Mouse (Mus musculus): ENCODE measurements around the gene 2810408A11Rik. TPM values are rescaled to one million over a fixed set of nuclear protein-coding genes. Genes with fewer than 3 reads are reported as not detected.

Gene 2810408A11Rik
- total and polyA plus RNA-seq, 3 experiments = 0.81 to 1.3 TPM; not detected in 1

DNA sequence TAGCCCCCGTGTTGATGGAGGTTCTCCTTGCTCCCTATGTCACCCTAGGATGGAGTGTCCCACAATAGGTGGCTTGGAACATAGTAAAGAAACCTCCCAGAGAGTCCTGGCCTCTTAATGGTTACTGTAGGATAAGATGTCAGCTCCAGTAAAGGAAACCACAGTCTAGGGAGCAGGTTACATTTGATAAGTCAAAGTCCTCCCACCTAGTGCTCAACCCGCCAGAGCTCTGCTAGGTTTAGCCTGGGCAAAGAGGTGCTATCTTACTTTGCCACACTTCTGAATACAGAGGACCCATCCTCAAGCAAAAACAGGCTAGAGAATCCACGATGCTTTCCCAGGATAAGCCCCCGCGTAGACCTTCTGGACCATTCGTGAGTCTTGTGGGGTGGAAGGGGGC is 21.8 kb downstream of the 2810408A11Rik start:
- H3K36me3 ChIP-seq (ENCODE audit: control insufficient read depth in 1 of 2, insufficient read depth in 2 of 2, low read length in 2 of 2) = peaks cover 0 to 36% of the 10 kb centered on the region in 2 experiments; a peak in 2 of 4 replicates
- H3K4me3 ChIP-seq (ENCODE audit: control insufficient read depth in 1 of 2, insufficient read depth in 1 of 2, low read depth in 2 of 2, low read length in 2 of 2) = no peak overlapping the region
- no peaks in the 10 kb centered on the region for H3K9me3 ChIP-seq (replicated peaks; ENCODE audit: insufficient read depth, low read length)
- DNase-seq (ENCODE audit: low read depth, low spot score) = peak; percentile 83
- peak overlapping the region; percentile 64 for H3K27ac ChIP-seq (ENCODE audit: control insufficient read depth, low read depth, low read length)
- TF ChIP-seq MYC (IDR thresholded peaks at IDR 0.05; ENCODE audit: low read depth, low read length) (no peak), USF1 (IDR thresholded peaks at IDR 0.05; ENCODE audit: low read depth, low read length) (no peak), TBP (IDR thresholded peaks at IDR 0.05; ENCODE audit: low read depth, low read length) (no peak), MXI1 (IDR thresholded peaks at IDR 0.05; ENCODE audit: low read depth, low read length) (0 out of 2 replicates have a peak, but pooled peaks have one; percentile 7), SIN3A (IDR thresholded peaks at IDR 0.05; ENCODE audit: low read length) (peak; percentile 43; the same call in 1 of the 2 replicates), EP300 (IDR thresholded peaks at IDR 0.05; ENCODE audit: low read depth in 1 of 2, low read length in 2 of 2) (peak; percentile 80 to 89), TCF12 (IDR thresholded peaks at IDR 0.05; ENCODE audit: low read depth, low read length) (peak; percentile 73), JUND (IDR thresholded peaks at IDR 0.05; ENCODE audit: low read depth, low read length) (no peak), TAL1 (IDR thresholded peaks at IDR 0.05; ENCODE audit: low read length) (peak; percentile 78), SMC3 (IDR thresholded peaks at IDR 0.05; ENCODE audit: low read depth, low read length) (peak; percentile 19; the same call in 1 of the 2 replicates), ETS1 (IDR thresholded peaks at IDR 0.05; ENCODE audit: low read depth, low read length) (peak; percentile 22; the same call in 1 of the 2 replicates), RCOR1 (IDR thresholded peaks at IDR 0.05; ENCODE audit: low read depth, low read length) (peak; percentile 72), GATA1 (IDR thresholded peaks at IDR 0.05; ENCODE audit: low read depth, low read length) (peak; percentile 86)
- 0 out of 2 replicates have a peak overlapping the region, but pooled peaks have one; percentile 11 for H3K9ac ChIP-seq (ENCODE audit: control insufficient read depth, low read depth, low read length, poor library complexity, severe bottlenecking)
- no peaks in the 10 kb centered on the region for H3K27me3 ChIP-seq (ENCODE audit: control insufficient read depth in 1 of 2, insufficient read depth in 2 of 2, low read length in 2 of 2)
- peaks cover 11 to 62% of the 10 kb centered on the region in 2 experiments for H3K4me1 ChIP-seq (ENCODE audit: control insufficient read depth in 1 of 2, insufficient read depth in 2 of 2, low read length in 2 of 2)
- H3K79me2 ChIP-seq (ENCODE audit: control insufficient read depth, insufficient read depth, low read length, poor library complexity) = no peaks in the 10 kb centered on the region

DNA sequence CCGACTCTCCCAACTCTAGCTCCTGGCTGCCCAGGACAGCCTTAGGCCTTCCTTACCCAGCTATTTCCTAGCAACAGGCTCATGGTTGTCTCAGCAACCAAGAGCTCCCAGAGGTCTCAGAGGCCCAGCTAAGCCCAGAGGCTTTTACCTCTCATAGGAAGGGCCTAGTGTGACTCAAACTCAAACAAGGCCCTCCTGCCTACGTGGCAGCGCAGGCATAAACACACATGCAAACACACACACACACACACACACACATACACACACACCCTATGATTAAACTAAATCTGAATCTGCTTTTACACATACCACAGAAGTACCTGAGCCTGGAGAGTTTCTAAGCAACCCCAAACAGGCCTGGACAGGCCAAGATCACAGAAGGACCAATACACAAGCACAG is 22.4 kb downstream of the 2810408A11Rik start:
- TF ChIP-seq ETS1 (IDR thresholded peaks at IDR 0.05; ENCODE audit: low read depth, low read length) (no peak), NRF1 (IDR thresholded peaks at IDR 0.05; ENCODE audit: insufficient read depth, low read depth, low read length, poor library complexity, severe bottlenecking) (no peak)

DNA sequence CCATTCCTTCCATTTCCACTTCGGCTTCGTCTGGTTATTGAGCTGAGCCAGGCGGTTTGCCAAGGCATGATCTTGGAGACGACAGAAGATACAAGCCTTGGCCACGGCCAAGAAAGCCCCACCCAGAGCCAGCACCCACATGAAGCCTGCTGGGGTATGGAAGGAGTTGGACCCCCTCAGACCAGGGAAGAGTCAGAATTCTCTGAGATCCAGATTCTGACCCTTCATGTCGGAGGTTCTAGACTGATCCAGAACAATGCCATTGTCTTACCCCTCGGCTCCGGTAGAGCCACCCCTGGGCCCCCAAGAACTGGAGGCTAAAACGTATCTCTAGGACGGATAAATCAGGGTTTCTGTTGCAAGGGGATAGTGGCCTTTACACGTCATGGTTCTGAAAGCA is 22.9 kb downstream of the 2810408A11Rik start, which contains the start of gene Tmem95:
Gene Tmem95 (minus strand): TSS at position 141 of the 400 bp plus-strand sequence.
- peaks cover 0 to 31% of the 10 kb centered on the region in 2 experiments; a peak in 2 of 4 replicates for H3K36me3 ChIP-seq (ENCODE audit: control insufficient read depth in 1 of 2, insufficient read depth in 2 of 2, low read length in 2 of 2)
- no peaks in the 10 kb centered on the region for H3K79me2 ChIP-seq (ENCODE audit: control insufficient read depth, insufficient read depth, low read length, poor library complexity)
- no peaks in the 10 kb centered on the region for H3K9me3 ChIP-seq (replicated peaks; ENCODE audit: insufficient read depth, low read length)
- H3K9ac ChIP-seq (ENCODE audit: control insufficient read depth, low read depth, low read length, poor library complexity, severe bottlenecking) = peak within 1 kb of the TSS; percentile 47
- H3K27me3 ChIP-seq (ENCODE audit: control insufficient read depth in 1 of 2, insufficient read depth in 2 of 2, low read length in 2 of 2) = no peaks in the 10 kb centered on the region
- H3K4me1 ChIP-seq (ENCODE audit: control insufficient read depth in 1 of 2, insufficient read depth in 2 of 2, low read length in 2 of 2) = peaks cover 11 to 54% of the 10 kb centered on the region in 2 experiments
- peak within 1 kb of the TSS in 1 of 2 experiments; percentile 22; a peak in 3 of 4 replicates for H3K4me3 ChIP-seq (ENCODE audit: control insufficient read depth in 1 of 2, insufficient read depth in 1 of 2, low read depth in 2 of 2, low read length in 2 of 2)
- H3K27ac ChIP-seq (ENCODE audit: control insufficient read depth, low read depth, low read length) = peak within 1 kb of the TSS; percentile 39
- no peak for TF ChIP-seq MYC (IDR thresholded peaks at IDR 0.05; ENCODE audit: low read depth, low read length)
- TF ChIP-seq HCFC1 (IDR thresholded peaks at IDR 0.05; ENCODE audit: low read depth, low read length) = no peak
- no peak for TF ChIP-seq EP300 (IDR thresholded peaks at IDR 0.05; ENCODE audit: low read depth in 1 of 2, low read length in 2 of 2)
- TF ChIP-seq ZC3H11A (IDR thresholded peaks at IDR 0.05; ENCODE audit: low read depth, low read length) = no peak
- no peak for TF ChIP-seq ZKSCAN1 (IDR thresholded peaks at IDR 0.05; ENCODE audit: low read depth, low read length)
- no peak for TF ChIP-seq NELFE (IDR thresholded peaks at IDR 0.05; ENCODE audit: low read depth, low read length)
- TF ChIP-seq GATA1 (IDR thresholded peaks at IDR 0.05; ENCODE audit: low read depth, low read length) = no peak
- TF ChIP-seq NRF1 (IDR thresholded peaks at IDR 0.05; ENCODE audit: insufficient read depth, low read depth, low read length, poor library complexity, severe bottlenecking) = no peak
- no peak for TF ChIP-seq BHLHE40 (IDR thresholded peaks at IDR 0.05; ENCODE audit: borderline replicate concordance, low read depth, low read length)
- TF ChIP-seq CHD1 (IDR thresholded peaks at IDR 0.05; ENCODE audit: low read depth, low read length) = no peak
- no peak for DNase-seq (ENCODE audit: low read depth, low spot score)

More for the DNA sequence above, 22.4 kb downstream of the 2810408A11Rik start:
- peaks cover 0 to 33% of the 10 kb centered on the region in 2 experiments; a peak in 2 of 4 replicates for H3K36me3 ChIP-seq (ENCODE audit: control insufficient read depth in 1 of 2, insufficient read depth in 2 of 2, low read length in 2 of 2)
- H3K9me3 ChIP-seq (replicated peaks; ENCODE audit: insufficient read depth, low read length) = no peaks in the 10 kb centered on the region
- H3K79me2 ChIP-seq (ENCODE audit: control insufficient read depth, insufficient read depth, low read length, poor library complexity) = no peaks in the 10 kb centered on the region
- no peak overlapping the region for H3K4me3 ChIP-seq (ENCODE audit: control insufficient read depth in 1 of 2, insufficient read depth in 1 of 2, low read depth in 2 of 2, low read length in 2 of 2)
- H3K9ac ChIP-seq (ENCODE audit: control insufficient read depth, low read depth, low read length, poor library complexity, severe bottlenecking) = no peak overlapping the region
- H3K4me1 ChIP-seq (ENCODE audit: control insufficient read depth in 1 of 2, insufficient read depth in 2 of 2, low read length in 2 of 2) = peaks cover 11 to 57% of the 10 kb centered on the region in 2 experiments
- no peak for DNase-seq (ENCODE audit: low read depth, low spot score)
- H3K27me3 ChIP-seq (ENCODE audit: control insufficient read depth in 1 of 2, insufficient read depth in 2 of 2, low read length in 2 of 2) = no peaks in the 10 kb centered on the region
- peak overlapping the region; percentile 39 for H3K27ac ChIP-seq (ENCODE audit: control insufficient read depth, low read depth, low read length)
